Mouse (Mus musculus) CD4-positive naive resting alpha-beta T cell, adult 76 days (primary cell): ENCODE measurements around the gene Fzd7. TPM values are rescaled to one million over a fixed set of nuclear protein-coding genes. Genes with fewer than 3 reads are reported as not detected.

Experiments used
- total RNA-seq: library from RNA; stranded (reverse); gene quantifications from one replicate; pipeline ENCODE4 v1.2.4, GENCODE M21; 2023

Fzd7 gene
- 0.47 TPM for total RNA-seq

DNA sequence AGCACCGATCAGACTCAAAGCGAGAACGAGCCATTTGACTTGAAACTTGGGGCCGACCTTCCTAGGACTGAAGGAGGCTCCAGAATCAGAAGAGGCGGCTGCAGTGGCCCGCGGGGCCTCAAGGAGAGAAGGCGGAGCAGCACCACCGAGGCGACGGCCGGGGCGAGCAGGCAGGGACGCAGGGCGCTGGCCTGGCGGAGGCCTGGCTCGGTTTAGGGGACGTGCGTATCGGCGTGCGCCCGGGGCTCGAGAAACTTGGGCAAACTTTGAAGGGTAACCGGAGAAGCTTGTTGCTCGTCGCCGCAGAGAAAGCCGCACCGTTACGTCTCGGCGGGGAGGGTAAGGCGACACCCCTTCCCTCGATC lies at the start of gene Fzd7:
Fzd7 (plus strand) TSS at position 94 of the 365 bp plus-strand sequence.

DNA sequence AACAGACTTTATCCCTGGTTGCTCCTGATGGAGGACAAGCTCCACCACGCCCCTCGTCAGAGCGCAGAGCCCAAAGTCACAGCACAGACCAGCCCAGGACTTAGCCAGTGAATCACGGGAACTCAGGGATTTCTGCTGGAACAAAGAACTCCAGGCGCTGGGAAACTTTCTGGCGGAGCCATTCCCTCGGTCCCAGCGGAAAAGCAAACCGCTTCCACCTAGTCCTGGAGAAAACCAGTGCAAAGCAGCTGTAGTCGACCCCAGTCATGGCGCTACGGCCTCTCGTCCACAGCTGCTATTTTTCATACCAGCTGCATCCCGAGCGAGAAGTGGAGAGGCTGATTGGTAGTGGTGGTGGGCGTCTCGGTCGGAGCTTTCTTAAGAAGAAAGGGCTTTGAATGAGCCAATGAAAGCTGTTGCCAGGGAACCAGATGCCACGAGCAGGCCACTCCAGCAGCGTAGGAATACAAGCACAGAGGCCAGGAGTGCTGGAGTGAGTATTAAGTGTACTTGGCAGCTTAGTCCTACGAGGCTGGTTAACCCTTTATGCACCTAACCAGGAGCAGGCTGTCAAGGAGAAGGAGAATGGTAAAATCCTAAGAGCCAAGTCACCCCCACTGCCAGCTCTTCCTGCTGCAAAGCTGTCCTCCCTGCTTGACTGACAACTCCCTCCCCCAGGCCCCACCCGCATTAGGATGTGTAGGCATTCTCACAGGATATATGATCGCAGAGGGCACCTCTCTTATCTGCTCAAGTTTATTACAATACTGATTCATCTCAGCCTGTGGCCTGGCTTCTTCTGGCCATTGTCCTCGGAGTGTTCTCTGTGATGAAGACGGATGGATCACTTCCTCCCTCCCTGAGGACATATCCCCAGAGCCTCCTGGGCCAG lies 34.0 kb downstream of the Fzd7 start, which contains the start of gene Gm973:
Gm973 (plus strand) TSS at position 239 of the 892 bp plus-strand sequence.

Other genes with a start within 250 kb of the Fzd7 start
- gene Als2, start 245.2 kb upstream of the Fzd7 start, total RNA-seq: 16.1 TPM
- not detected for gene Cdk15, start 225.5 kb upstream of the Fzd7 start, total RNA-seq
- gene Gm973, start 33.8 kb downstream of the Fzd7 start, total RNA-seq: 8.6 TPM
- 119 TPM for gene Sumo1, start 188.4 kb downstream of the Fzd7 start, total RNA-seq
- gene Nop58, start 202.5 kb downstream of the Fzd7 start, total RNA-seq: 210 TPM